Mouse (Mus musculus) neural tube, embryonic 11.5 days (tissue): ENCODE measurements around the gene Slc26a11. TPM values are rescaled to one million over a fixed set of nuclear protein-coding genes. Genes with fewer than 3 reads are reported as not detected.

ENCODE experiments used
- ATAC-seq: fragments of 200-750 bp; cut with Nextera tagmentation; 2 replicates; pipeline ENCODE4 v1.8.0; 2017; ENCODE audit warnings: moderate number of reproducible peaks, mild to moderate bottlenecking, moderate TSS enrichment, moderate library complexity; ENCODE audit not compliant: insufficient read depth, low FRiP score, low TSS enrichment
- DNase-seq: peaks from one replicate; pipeline ENCODE4 v3.0.0-alpha.2; 2015; ENCODE audit warnings: low spot score
- H3K27ac ChIP-seq: fragments of 300-500 bp; sonication (generic); 2 replicates; pipeline ENCODE4 v1.5.1; 2014; ENCODE audit warnings: low read depth, mild to moderate bottlenecking, low read length
- H3K27me3 ChIP-seq: fragments of 300-500 bp; sonication (generic); 2 replicates; pipeline ENCODE4 v1.6.1; 2014; ENCODE audit warnings: mild to moderate bottlenecking, low read length, mixed read lengths; ENCODE audit not compliant: control insufficient read depth, insufficient read depth
- H3K36me3 ChIP-seq: fragments of 300-500 bp; sonication (generic); 2 replicates; pipeline ENCODE4 v1.6.1; 2014; ENCODE audit warnings: mild to moderate bottlenecking, low read length, moderate library complexity, mixed read lengths; ENCODE audit not compliant: control insufficient read depth, insufficient read depth
- H3K4me1 ChIP-seq: fragments of 300-500 bp; sonication (generic); 2 replicates; pipeline ENCODE4 v1.6.1; 2014; ENCODE audit warnings: low read length, mixed read lengths; ENCODE audit not compliant: control insufficient read depth, insufficient read depth
- H3K4me2 ChIP-seq: fragments of 300-500 bp; sonication (generic); 2 replicates; pipeline ENCODE4 v1.6.1; 2014; ENCODE audit warnings: low read depth, mild to moderate bottlenecking, moderate library complexity
- H3K4me3 ChIP-seq: fragments of 300-500 bp; sonication (generic); 2 replicates; pipeline ENCODE4 v1.5.1; 2014; ENCODE audit warnings: low read depth, low read length
- H3K9ac ChIP-seq: fragments of 300-500 bp; sonication (generic); 2 replicates; pipeline ENCODE4 v1.6.1; 2014; ENCODE audit warnings: mild to moderate bottlenecking, low read length
- H3K9me3 ChIP-seq: fragments of 300-500 bp; sonication (generic); 2 replicates; pipeline ENCODE4 v1.6.1; 2016; ENCODE audit warnings: low read length; ENCODE audit not compliant: control insufficient read depth
- WGBS: fragments of 180-500 bp; shearing (Covaris S2); extraction: QIAGEN DNeasy Blood & Tissue Kit; methylation state at CpG from one replicate; pipeline ENCODE4 v1.1.7; 2014; 5-methylcytosine and 5-hydroxymethylcytosine counted together
- polyA plus RNA-seq: library from polyadenylated mRNA; unstranded; fragments of >200 nt; fragmentation: Nextera tagmentation; extraction: Ambion mirVana; gene quantifications from 2 replicates; pipeline ENCODE4 v1.2.1, GENCODE M21; 2014

Gene Slc26a11
- polyA plus RNA-seq, 1 experiment from 2014 or later = 4.3 TPM

GRCm38 (mm10) chr11:119352113-119352512 lies 3.2 kb upstream of the Slc26a11 start:
- Histone ChIP-seq H3K27ac (no peak overlapping the region), H3K9me3 (no peaks in the 10 kb centered on the region), H3K9ac (no peak overlapping the region), H3K4me2 (no peak overlapping the region), H3K4me3 (no peak overlapping the region), H3K27me3 (no peaks in the 10 kb centered on the region), H3K36me3 (no peaks in the 10 kb centered on the region), H3K4me1 (peaks cover 10% of the 10 kb centered on the region; the same call in 1 of the 2 replicates)
- 76% methylated on average over 7 of the region's 7 CpGs for WGBS
- DNase-seq (no peak), ATAC-seq (no peak)

- Histone ChIP-seq H3K27ac (no peak overlapping the region), H3K9me3 (no peaks in the 10 kb centered on the region), H3K4me1 (peaks cover 10% of the 10 kb centered on the region; the same call in 1 of the 2 replicates), H3K27me3 (no peaks in the 10 kb centered on the region), H3K4me2 (no peak overlapping the region), H3K36me3 (no peaks in the 10 kb centered on the region), H3K4me3 (no peak overlapping the region), H3K9ac (no peak overlapping the region)
- WGBS = 85% methylated on average over 4 of the region's 4 CpGs
- ATAC-seq (no peak), DNase-seq (no peak)
Observed at GRCm38 (mm10) chr11:119353946-119354345, 1.4 kb upstream of the Slc26a11 start.

- H3K4me3 ChIP-seq = peak overlapping the region; percentile 46
- 10% methylated on average over 23 of the region's 23 CpGs for WGBS
- H3K9ac ChIP-seq = peak overlapping the region; percentile 73
- H3K36me3 ChIP-seq = no peaks in the 10 kb centered on the region
- no peak overlapping the region for H3K27ac ChIP-seq
- H3K9me3 ChIP-seq = no peaks in the 10 kb centered on the region
- H3K27me3 ChIP-seq = no peaks in the 10 kb centered on the region
- no peak for ATAC-seq
- H3K4me2 ChIP-seq = peak overlapping the region; percentile 89
- H3K4me1 ChIP-seq = peaks cover 10% of the 10 kb centered on the region; the same call in 1 of the 2 replicates
- DNase-seq = no peak
Observed at GRCm38 (mm10) chr11:119354798-119355442, 437 bp upstream of the Slc26a11 start.

- no peaks in the 10 kb centered on the region for H3K9me3 ChIP-seq
- H3K27ac ChIP-seq = no peak overlapping the region
- H3K27me3 ChIP-seq = no peaks in the 10 kb centered on the region
- no peak overlapping the region for H3K4me2 ChIP-seq
- ATAC-seq (no peak), DNase-seq (no peak)
- peaks cover 22% of the 10 kb centered on the region for H3K4me1 ChIP-seq
- no peak overlapping the region for H3K9ac ChIP-seq
- no peaks in the 10 kb centered on the region for H3K36me3 ChIP-seq
- WGBS = 94% methylated on average over 10 of the region's 10 CpGs
- H3K4me3 ChIP-seq = no peak overlapping the region
Observed at GRCm38 (mm10) chr11:119359089-119359488, 3.7 kb downstream of the Slc26a11 start.

GRCm38 (mm10) chr11:119362769-119363533 lies 7.6 kb downstream of the Slc26a11 start:
- H3K27ac ChIP-seq = no peak overlapping the region
- peak overlapping the region; percentile 22 for H3K9ac ChIP-seq

GRCm38 (mm10) chr11:119363534-119364145 lies 8.3 kb downstream of the Slc26a11 start:
- peak overlapping the region; percentile 18; the same call in 1 of the 2 replicates for H3K9ac ChIP-seq
- no peaks in the 10 kb centered on the region for H3K36me3 ChIP-seq
- peak; percentile 61 for ATAC-seq
- H3K4me1 ChIP-seq = peaks cover 12% of the 10 kb centered on the region
- 28% methylated on average over 11 of the region's 11 CpGs for WGBS
- no peak overlapping the region for H3K27ac ChIP-seq
- no peaks in the 10 kb centered on the region for H3K9me3 ChIP-seq
- H3K4me2 ChIP-seq = peak overlapping the region; percentile 36
- peak; percentile 83 for DNase-seq
- H3K4me3 ChIP-seq = no peak overlapping the region
- no peaks in the 10 kb centered on the region for H3K27me3 ChIP-seq

More at GRCm38 (mm10) chr11:119362769-119363533, 7.6 kb downstream of the Slc26a11 start:
- Histone ChIP-seq H3K4me2 (peak overlapping the region; percentile 36), H3K36me3 (no peaks in the 10 kb centered on the region), H3K4me3 (no peak overlapping the region), H3K9me3 (no peaks in the 10 kb centered on the region), H3K27me3 (no peaks in the 10 kb centered on the region), H3K4me1 (peaks cover 12% of the 10 kb centered on the region)
- 26% methylated on average over 11 of the region's 11 CpGs for WGBS
- peak; percentile 28 for DNase-seq
- no peak for ATAC-seq

- Histone ChIP-seq H3K36me3 (no peaks in the 10 kb centered on the region; the same call in 1 of the 2 replicates), H3K4me2 (no peak overlapping the region), H3K27ac (no peak overlapping the region), H3K4me3 (no peak overlapping the region), H3K9ac (no peak overlapping the region), H3K4me1 (no peaks in the 10 kb centered on the region), H3K9me3 (no peaks in the 10 kb centered on the region), H3K27me3 (no peaks in the 10 kb centered on the region)
- no peak for DNase-seq
- 84% methylated on average over 6 of the region's 6 CpGs for WGBS
- ATAC-seq = no peak
Observed at GRCm38 (mm10) chr11:119375425-119375824, 20.1 kb downstream of the Slc26a11 start.

- H3K27ac ChIP-seq = no peak overlapping the region
- H3K27me3 ChIP-seq = no peaks in the 10 kb centered on the region
- no peaks in the 10 kb centered on the region for H3K9me3 ChIP-seq
- 90% methylated on average over 11 of the region's 11 CpGs for WGBS
- H3K4me3 ChIP-seq = no peak overlapping the region
- H3K4me2 ChIP-seq = no peak overlapping the region
- H3K9ac ChIP-seq = no peak overlapping the region
- DNase-seq (no peak), ATAC-seq (no peak)
- no peaks in the 10 kb centered on the region; the same call in 1 of the 2 replicates for H3K36me3 ChIP-seq
- H3K4me1 ChIP-seq = no peaks in the 10 kb centered on the region
Observed at GRCm38 (mm10) chr11:119377326-119377725, 22.0 kb downstream of the Slc26a11 start.
